In genomic region chr9:72531996-72532380, GRCm38 (mm10) we compare ENCODE assay signal across 8 mouse cellular contexts. TPM values are rescaled to one million over a fixed set of nuclear protein-coding genes. Genes with fewer than 3 reads are reported as not detected.
A peak's percentile ranks its signal among the peaks of the same experiment; 100 is the strongest.
DNase-seq lines count a peak whose midpoint lies in the region; ATAC-seq lines count a peak whose summit lies in the region.

Rfx7 (plus strand) TSS chr9:72532240.

- H3K4me1 ChIP-seq in intestine, embryonic 16.5 days (ENCODE audit: control insufficient read depth, insufficient read depth, low read length) = 0 out of 2 replicates have a peak, but pooled peaks cover 6% of the 10 kb centered on the region
- H3K4me1 ChIP-seq in midbrain, embryonic 10.5 days = peaks cover 34% of the 10 kb centered on the region

- no peaks in the 10 kb centered on the region for H3K9me3 ChIP-seq in intestine, embryonic 16.5 days (ENCODE audit: control insufficient read depth, low read length)
- no peaks in the 10 kb centered on the region for H3K9me3 ChIP-seq in midbrain, embryonic 10.5 days (replicated peaks)

- intact Hi-C loops in gastrocnemius, postnatal 36 days (cut with DNase I) = loop anchor here (10.0 kb wide), 2 partner anchors 63 to 143 kb away; no protein-coding TSS in a partner anchor
- intact Hi-C loops in left cerebral cortex, postnatal 4 days (cut with DNase I) = no loop called here

- no peaks in the 10 kb centered on the region for H3K36me3 ChIP-seq in intestine, embryonic 16.5 days (ENCODE audit: control insufficient read depth, insufficient read depth, low read length)
- no peaks in the 10 kb centered on the region for H3K36me3 ChIP-seq in midbrain, embryonic 10.5 days

- ATAC-seq in intestine, embryonic 16.5 days = peak; percentile 88

- peak within 1 kb of the TSS; percentile 97 for H3K4me3 ChIP-seq in intestine, embryonic 16.5 days (ENCODE audit: low read length)
- H3K4me3 ChIP-seq in midbrain, embryonic 10.5 days = peak within 1 kb of the TSS; percentile 95

- WGBS in intestine, embryonic 16.5 days = 1% methylated on average over 61 of the region's 63 CpGs
- under 1% methylated on average over 54 of the region's 63 CpGs for WGBS in midbrain, embryonic 10.5 days

- peak within 1 kb of the TSS; percentile 88 for H3K4me2 ChIP-seq in intestine, embryonic 16.5 days (ENCODE audit: low read depth, low read length)

- H3K9ac ChIP-seq in intestine, embryonic 16.5 days (ENCODE audit: low read depth, low read length) = peak within 1 kb of the TSS; percentile 99

- peak; percentile 73 for DNase-seq in 3134 (ENCODE audit: extremely low read depth, insufficient read length, low spot score)
- peak; percentile 87 for DNase-seq in adrenal gland, postnatal 10 days
- DNase-seq in embryo, embryonic 11.5 days (ENCODE audit: low read depth, low spot score) = peak; percentile 69
- DNase-seq in gastrocnemius, postnatal 36 days = peak in 1 of 2 experiments; percentile 60
- peak; percentile 84 for DNase-seq in left cerebral cortex, postnatal 4 days
- DNase-seq in midbrain, embryonic 10.5 days (ENCODE audit: low spot score) = peak; percentile 82
- peak; percentile 80 for DNase-seq in right cerebral cortex, postnatal 4 days

- no peaks in the 10 kb centered on the region for H3K27me3 ChIP-seq in intestine, embryonic 16.5 days (replicated peaks; ENCODE audit: control insufficient read depth, insufficient read depth, low read length)
- H3K27me3 ChIP-seq in midbrain, embryonic 10.5 days (ENCODE audit: low read depth, poor library complexity, severe bottlenecking) = no peaks in the 10 kb centered on the region

- peak within 1 kb of the TSS; percentile 100 for H3K27ac ChIP-seq in intestine, embryonic 16.5 days (ENCODE audit: low read length)
- peak within 1 kb of the TSS; percentile 100 for H3K27ac ChIP-seq in midbrain, embryonic 10.5 days (replicated peaks)

RNA-seq across cellular contexts. Expression of gene Rfx7, which starts in this region (rescaled TPM):
- 10 to 100 TPM; 20.8 to 28.4 TPM for total RNA-seq in adrenal gland, postnatal 10 days (2021)
- total RNA-seq in gastrocnemius, postnatal 36 days (2021) = 10 to 100 TPM; 19.2 to 19.9 TPM
- polyA plus RNA-seq in intestine, embryonic 16.5 days (2015; fragmentation: Nextera tagmentation; extraction: Ambion mirVana) = 6.3 and 6.9 TPM in 2 replicates
- 10 to 100 TPM; 54.6 to 59.8 TPM for total RNA-seq in left cerebral cortex, postnatal 4 days (2021)
- 14.8 and 15.4 TPM in 2 replicates for polyA plus RNA-seq in midbrain, embryonic 10.5 days (2016; fragmentation: Nextera tagmentation; extraction: Ambion mirVana)
